Mouse (Mus musculus): Measurements from ENCODE around the gene Brd4.

Gene Brd4

GRCm38 (mm10) chr17:32280575-32280974 lies 3.9 kb downstream of the Brd4 start:
- DNase-seq (ENCODE audit: extremely low spot score): no peak

GRCm38 (mm10) chr17:32277201-32277600 lies 7.3 kb downstream of the Brd4 start:
- no peak for DNase-seq (ENCODE audit: extremely low spot score)

- no peak for DNase-seq (ENCODE audit: extremely low spot score)
Observed at GRCm38 (mm10) chr17:32275568-32275967, 9.0 kb downstream of the Brd4 start.

- no peak for DNase-seq (ENCODE audit: extremely low spot score)
Observed at GRCm38 (mm10) chr17:32269151-32269550, 15.4 kb downstream of the Brd4 start.

- no peak for DNase-seq (ENCODE audit: extremely low spot score)
Observed at GRCm38 (mm10) chr17:32268540-32268960, 16.0 kb downstream of the Brd4 start.

GRCm38 (mm10) chr17:32268096-32268495 lies 16.4 kb downstream of the Brd4 start:
- DNase-seq (ENCODE audit: extremely low spot score): no peak

- no peak for DNase-seq (ENCODE audit: extremely low spot score)
Observed at GRCm38 (mm10) chr17:32267617-32268016, 16.9 kb downstream of the Brd4 start.

- DNase-seq (ENCODE audit: extremely low spot score): no peak
Observed at GRCm38 (mm10) chr17:32263672-32264071, 20.9 kb downstream of the Brd4 start.

- DNase-seq (ENCODE audit: extremely low spot score): no peak
Observed at GRCm38 (mm10) chr17:32262831-32263559, 21.5 kb downstream of the Brd4 start.

GRCm38 (mm10) chr17:32258869-32259268 lies 25.7 kb downstream of the Brd4 start:
- no peak for DNase-seq (ENCODE audit: extremely low spot score)

GRCm38 (mm10) chr17:32257944-32258343 lies 26.6 kb downstream of the Brd4 start:
- DNase-seq (ENCODE audit: extremely low spot score): no peak

GRCm38 (mm10) chr17:32257452-32257851 lies 27.1 kb downstream of the Brd4 start:
- DNase-seq (ENCODE audit: extremely low spot score): no peak

GRCm38 (mm10) chr17:32256896-32257295 lies 27.6 kb downstream of the Brd4 start:
- no peak for DNase-seq (ENCODE audit: extremely low spot score)

- no peak for DNase-seq (ENCODE audit: extremely low spot score)
Observed at GRCm38 (mm10) chr17:32253261-32253660, 31.3 kb downstream of the Brd4 start.

- no peak for DNase-seq (ENCODE audit: extremely low spot score)
Observed at GRCm38 (mm10) chr17:32251827-32252470, 32.6 kb downstream of the Brd4 start.

- DNase-seq (ENCODE audit: extremely low spot score): no peak
Observed at GRCm38 (mm10) chr17:32250066-32250465, 34.5 kb downstream of the Brd4 start.

- DNase-seq (ENCODE audit: extremely low spot score): no peak
Observed at GRCm38 (mm10) chr17:32248192-32248591, 36.3 kb downstream of the Brd4 start.

- DNase-seq (ENCODE audit: extremely low spot score): no peak
Observed at GRCm38 (mm10) chr17:32247616-32248015, 36.9 kb downstream of the Brd4 start.

- no peak for DNase-seq (ENCODE audit: extremely low spot score)
Observed at GRCm38 (mm10) chr17:32246117-32246516, 38.4 kb downstream of the Brd4 start.

- DNase-seq (ENCODE audit: extremely low spot score): no peak
Observed at GRCm38 (mm10) chr17:32240881-32241531, 43.5 kb downstream of the Brd4 start.

- DNase-seq (ENCODE audit: extremely low spot score): no peak
Observed at GRCm38 (mm10) chr17:32238589-32238988, 45.9 kb downstream of the Brd4 start.

- DNase-seq (ENCODE audit: extremely low spot score): peak; percentile 7
Observed at GRCm38 (mm10) chr17:32235534-32236191, 48.9 kb downstream of the Brd4 start.
